Mouse (Mus musculus) thymus, adult 2 months (tissue): ENCODE data around the gene Phldb3.

ENCODE experiments used
- CTCF ChIP-seq: fragments of 200-500 bp; IDR thresholded peaks from 2 replicates; pipeline ENCODE4 v1.5.1; 2012; ENCODE audit warnings: mild to moderate bottlenecking, control low read depth, low read length, moderate library complexity, borderline replicate concordance; ENCODE audit not compliant: control insufficient read depth, poor library complexity, insufficient read depth; ENCODE audit errors: extremely low read depth
- POLR2A ChIP-seq: fragments of 200-500 bp; IDR thresholded peaks from 2 replicates; pipeline ENCODE4 v1.6.1; 2012; ENCODE audit warnings: mild to moderate bottlenecking, low read length, control low read depth, moderate library complexity; ENCODE audit not compliant: control insufficient read depth, poor library complexity, insufficient read depth; ENCODE audit errors: extremely low read depth

GRCm38 (mm10) chr7:24563837-24564206 is 46.7 kb upstream of the Phldb3 start:
- TF ChIP-seq POLR2A: no peak
- no peak for TF ChIP-seq CTCF
